Mouse (Mus musculus) left cerebral cortex, postnatal 25 days (tissue): ENCODE measurements at regions not wholly inside any gene's neighbourhood (a gene's known extent, or its start where the extent isn't known, plus 50 kb on each side); places are given as distances from the start of the nearest gene placed in this dataset.

Experiments used
- DNase-seq, 2 experiments: peaks; one replicate each; pipeline ENCODE4 v3.0.0; 2022; ENCODE audit warnings: low spot score in 2 of 2, mixed read lengths in 1 of 2
- intact Hi-C: fragments of 180-260 bp; cut with DNase I; formaldehyde crosslinking; loops from one replicate; pipeline ENCODE4 v1.15.1; 2025

DNA sequence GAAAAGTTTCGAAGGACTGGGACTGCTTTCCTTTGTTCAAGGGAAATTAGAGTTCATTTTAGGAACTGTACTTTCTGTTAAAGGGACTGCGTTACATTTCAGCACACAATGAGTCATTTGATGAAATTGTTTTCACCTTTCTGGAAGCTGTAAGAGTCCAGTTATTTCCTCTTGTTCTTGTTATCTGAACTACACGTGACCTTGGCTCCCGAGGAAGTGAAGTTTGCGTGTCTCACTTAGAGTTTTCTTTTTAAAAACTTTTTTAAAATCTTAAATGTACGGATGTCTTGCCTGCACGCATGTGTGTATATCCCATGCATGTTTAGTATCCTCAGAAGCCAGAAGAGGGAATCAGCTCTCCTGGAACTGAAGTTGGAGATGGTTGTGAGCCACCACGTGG, 52.6 kb upstream of the Fxr1 start:
- no peak for DNase-seq
- intact Hi-C loops = no loop called here
